Mouse (Mus musculus): ENCODE measurements around the gene Gm20708.

Gm20708 gene

GRCm38 (mm10) chr11:117781199-117781821, 28.2 kb upstream of the Gm20708 start:
- in situ Hi-C loops (cut with MboI), result no loop called here

GRCm38 (mm10) chr11:117781993-117782704, 27.3 kb upstream of the Gm20708 start, which contains the start of the genes Tmc8 and Tmc6:
Gene Tmc8, plus strand, starts transcription at chr11:117782076.
Gene Tmc6, minus strand, starts transcription at chr11:117782198.
- in situ Hi-C loops (cut with MboI), result no loop called here

GRCm38 (mm10) chr11:117782705-117783034, 26.8 kb upstream of the Gm20708 start:
- in situ Hi-C loops (cut with MboI), result no loop called here

DNA sequence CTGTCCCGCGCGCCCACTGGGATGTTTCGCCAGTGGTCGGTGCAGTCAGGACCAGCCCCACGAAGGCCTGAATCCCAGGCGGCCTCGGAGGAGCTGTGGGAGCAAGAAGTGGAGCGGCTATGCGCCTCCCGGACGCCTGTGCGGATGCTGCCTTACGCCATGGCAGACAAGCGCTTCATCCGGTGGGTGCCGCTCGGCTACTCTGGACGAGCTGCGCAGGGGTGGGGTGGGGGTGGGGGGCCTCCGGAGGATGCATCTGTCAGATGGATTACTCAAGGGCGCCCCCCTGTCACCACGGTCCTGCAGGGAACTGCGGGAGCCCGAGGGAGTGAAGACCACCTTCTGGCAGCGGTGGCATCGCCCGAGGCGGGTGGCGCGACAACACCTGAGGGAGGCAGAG, 26.4 kb upstream of the Gm20708 start:
- in situ Hi-C loops (cut with MboI), result no loop called here

- in situ Hi-C loops (cut with MboI), result no loop called here
Observed at GRCm38 (mm10) chr11:117783683-117784309, 25.7 kb upstream of the Gm20708 start.

DNA sequence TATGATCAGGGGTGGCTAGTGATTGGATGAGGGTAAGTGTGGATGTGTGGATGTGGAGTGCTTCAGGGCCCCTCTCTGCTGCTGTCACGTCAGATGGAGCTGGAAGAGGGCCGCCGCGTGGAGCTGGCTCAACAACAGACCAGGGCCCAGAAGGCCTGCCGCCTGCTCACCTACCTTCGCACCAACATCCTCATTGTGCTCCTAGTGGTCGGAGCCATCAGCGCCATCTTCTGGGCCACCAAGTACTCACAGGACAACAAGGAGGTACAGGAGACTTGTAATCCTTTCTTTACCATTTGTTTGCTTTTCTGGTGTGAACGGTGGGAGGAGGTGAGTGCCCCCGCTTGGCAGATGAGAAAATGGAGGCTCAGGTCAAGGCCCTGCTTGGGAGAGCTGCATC, 23.2 kb upstream of the Gm20708 start:
- in situ Hi-C loops (cut with MboI), result loop anchor here (5.0 kb wide), 1 partner anchor 74 kb away; no protein-coding TSS in a partner anchor

GRCm38 (mm10) chr11:117788481-117788880, 21.0 kb upstream of the Gm20708 start:
- in situ Hi-C loops (cut with MboI), result loop anchor here (5.0 kb wide), 1 partner anchor 76 kb away; no protein-coding TSS in a partner anchor

DNA sequence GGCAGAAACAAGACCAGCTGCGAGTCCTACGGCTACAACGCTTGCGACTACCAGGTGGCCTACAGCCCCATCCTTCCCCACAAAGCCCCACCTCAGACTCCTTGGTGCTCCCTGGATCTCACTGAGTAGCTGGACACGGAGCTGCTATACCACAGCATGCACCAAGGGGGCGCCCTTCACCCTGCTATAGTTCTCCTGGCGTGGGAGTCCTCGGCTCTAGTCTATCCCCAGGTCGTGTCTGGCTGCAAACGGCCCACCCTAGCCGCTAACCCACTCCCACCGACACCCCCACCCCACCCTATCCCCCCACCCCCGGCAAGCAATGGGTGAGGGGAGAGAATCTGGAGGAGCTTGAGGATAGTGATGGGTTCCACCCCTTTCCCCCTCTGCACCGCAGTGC, 19.2 kb upstream of the Gm20708 start:
- in situ Hi-C loops (cut with MboI), result loop anchor here (5.0 kb wide), 1 partner anchor 37 kb away; the partner anchor contains the start of genes Afmid and Tk1

GRCm38 (mm10) chr11:117790703-117791440, 18.6 kb upstream of the Gm20708 start:
- in situ Hi-C loops (cut with MboI), result loop anchor here (5.0 kb wide), 1 partner anchor 36 kb away; the partner anchor contains the start of genes Afmid and Tk1

GRCm38 (mm10) chr11:117791441-117791761, 18.1 kb upstream of the Gm20708 start:
- in situ Hi-C loops (cut with MboI), result loop anchor here (5.0 kb wide), 1 partner anchor 36 kb away; the partner anchor contains the start of genes Afmid and Tk1

DNA sequence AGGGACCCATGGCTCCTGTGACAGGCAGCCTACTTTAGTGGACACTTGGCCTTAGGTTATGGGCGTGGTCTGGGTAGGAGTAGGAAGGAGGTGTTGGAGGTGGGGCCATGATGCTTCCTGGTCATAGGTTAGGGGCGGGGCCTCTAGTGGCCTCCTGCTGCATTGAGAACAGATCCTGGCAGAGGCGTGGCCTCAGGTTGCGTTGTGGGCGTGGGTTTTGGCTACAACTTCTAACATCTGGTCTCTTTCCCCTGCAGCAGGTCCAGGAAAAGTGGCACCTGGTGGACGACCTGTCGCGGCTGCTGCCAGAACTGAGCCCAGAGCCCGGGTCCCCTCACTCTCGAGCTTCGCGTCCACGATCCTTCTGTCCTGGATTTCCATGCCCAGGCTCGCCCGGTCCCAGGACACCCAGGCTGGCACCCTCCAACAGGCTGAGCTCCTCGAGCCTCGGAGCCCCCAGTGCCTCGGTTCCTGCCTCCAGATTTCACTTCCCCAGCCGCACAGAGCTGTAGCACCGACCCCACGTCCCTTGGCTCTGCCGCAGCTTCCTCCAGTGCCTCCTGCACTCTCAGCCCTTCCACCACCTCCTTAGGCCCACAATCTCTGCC, 17.1 kb upstream of the Gm20708 start:
- in situ Hi-C loops (cut with MboI), result loop anchor here (5.0 kb wide), 1 partner anchor 35 kb away; the partner anchor contains the start of genes Afmid and Tk1

DNA sequence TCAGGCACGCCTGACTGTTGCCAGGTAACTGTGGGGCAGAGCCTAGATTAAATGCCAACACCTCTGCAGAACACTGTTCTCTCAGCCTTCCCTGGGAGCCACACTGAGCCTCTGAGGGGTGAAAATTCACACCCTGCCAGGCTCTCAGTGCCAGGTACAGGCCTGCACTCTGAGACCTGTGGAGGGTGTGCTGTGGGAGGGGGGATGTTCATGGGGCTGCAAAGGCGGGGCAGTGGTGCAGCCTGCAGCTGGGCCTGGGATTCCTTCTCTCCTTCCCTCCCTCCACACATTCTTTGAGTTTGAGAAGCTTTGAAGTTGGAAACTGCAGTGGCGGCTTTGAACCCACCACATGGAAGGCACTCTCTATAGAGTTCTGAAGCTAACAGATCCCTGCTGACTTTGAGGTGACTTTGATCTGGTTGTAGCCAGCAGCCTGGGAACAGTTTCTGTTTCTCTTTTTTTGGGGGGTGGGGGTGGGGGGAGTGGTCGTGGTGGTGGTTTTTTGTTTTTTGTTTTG, 15.4 kb upstream of the Gm20708 start:
- in situ Hi-C loops (cut with MboI), result loop anchor here (5.0 kb wide), 1 partner anchor 33 kb away; the partner anchor contains the start of genes Afmid and Tk1

- in situ Hi-C loops (cut with MboI), result no loop called here
Observed at GRCm38 (mm10) chr11:117796954-117797353, 12.5 kb upstream of the Gm20708 start.

DNA sequence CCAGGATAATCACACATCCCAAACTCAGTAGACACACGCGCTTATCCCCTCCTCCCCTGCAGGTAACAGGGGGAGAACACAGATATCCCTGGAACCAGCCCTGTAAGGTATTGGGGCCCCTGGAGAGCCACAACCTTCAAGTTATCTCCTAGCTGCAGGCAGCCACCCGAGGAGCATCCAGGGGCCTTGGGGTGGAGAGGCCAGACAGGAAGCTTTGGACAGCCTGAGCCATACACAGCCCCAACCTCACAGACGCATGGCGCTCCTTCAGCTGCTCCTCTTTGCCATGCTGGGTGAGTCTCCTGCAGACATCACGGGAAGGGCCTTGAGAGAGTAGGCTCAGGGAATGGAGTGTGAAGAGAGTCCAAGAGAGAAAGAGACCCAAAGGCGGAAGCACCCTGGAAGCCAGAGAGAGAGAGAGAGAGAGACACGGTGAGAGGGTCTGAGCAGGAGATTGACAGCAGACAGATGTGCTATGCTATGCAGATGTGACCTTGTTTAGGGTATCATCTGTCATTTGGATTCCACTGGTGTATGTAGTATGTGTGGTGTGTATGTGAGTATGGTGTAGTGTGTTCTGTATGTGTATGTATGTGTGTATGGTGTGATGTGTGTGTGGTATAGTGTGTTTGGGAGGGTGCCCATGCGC, 11.8 kb upstream of the Gm20708 start, which contains the start of gene 6030468B19Rik:
6030468B19Rik (plus strand) TSS at position 150 of the 649 bp plus-strand sequence.
- in situ Hi-C loops (cut with MboI), result no loop called here

- in situ Hi-C loops (cut with MboI), result no loop called here
Observed at GRCm38 (mm10) chr11:117798160-117798541, 11.3 kb upstream of the Gm20708 start.

GRCm38 (mm10) chr11:117799174-117799573, 10.3 kb upstream of the Gm20708 start:
- in situ Hi-C loops (cut with MboI), result no loop called here

- in situ Hi-C loops (cut with MboI), result no loop called here
Observed at GRCm38 (mm10) chr11:117800038-117800437, 9.4 kb upstream of the Gm20708 start.

GRCm38 (mm10) chr11:117801650-117802049, 7.8 kb upstream of the Gm20708 start:
- in situ Hi-C loops (cut with MboI), result no loop called here

DNA sequence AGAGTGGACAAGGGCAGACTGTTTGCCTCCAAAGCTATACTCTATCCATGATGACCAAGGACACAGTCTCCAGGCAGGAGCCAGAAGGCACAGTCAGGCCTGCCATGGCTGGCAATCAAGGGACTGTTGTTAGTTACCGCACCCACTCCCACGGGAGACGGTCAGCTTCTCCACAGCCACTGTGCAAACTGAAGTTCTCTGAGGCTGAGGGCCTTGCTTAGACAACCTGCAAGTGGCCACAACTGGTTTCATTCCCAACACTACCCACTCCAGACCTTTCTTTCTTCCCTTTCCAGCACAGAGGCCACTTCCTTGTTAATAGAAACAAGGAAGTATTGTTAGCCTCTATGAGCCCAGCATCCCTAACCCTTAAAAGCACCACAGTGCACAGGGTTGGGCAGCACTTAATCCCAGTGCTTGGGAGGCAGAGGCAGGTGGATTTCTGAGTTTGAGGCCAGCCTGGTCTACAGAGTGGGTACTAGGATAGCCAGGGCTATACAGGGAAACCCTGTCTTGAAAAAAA, 6.2 kb upstream of the Gm20708 start:
- in situ Hi-C loops (cut with MboI), result no loop called here

DNA sequence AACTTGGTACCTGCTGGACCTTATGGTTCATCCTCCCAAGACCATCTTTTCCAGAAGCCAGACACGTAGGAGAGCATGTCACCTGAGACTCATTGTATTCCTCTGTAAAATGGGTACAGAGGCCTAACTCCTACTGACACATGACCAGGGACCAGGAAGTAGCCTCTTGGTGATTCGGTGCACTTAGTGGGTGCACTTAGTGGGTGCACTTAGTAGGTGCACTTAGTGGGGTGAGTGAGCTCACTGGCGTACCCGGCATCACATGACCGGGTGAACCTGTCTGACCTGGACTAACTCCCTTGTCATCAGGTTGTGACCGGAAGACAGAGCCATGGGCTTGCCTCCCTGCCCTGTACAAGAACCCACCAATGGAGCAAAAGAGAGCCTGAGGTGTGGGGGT, 2.7 kb upstream of the Gm20708 start:
- in situ Hi-C loops (cut with MboI), result no loop called here

Data from mature B cell (primary cell).